Mouse (Mus musculus) A20 (cell line): ENCODE data around the gene Ddias.
A peak's percentile ranks its signal among the peaks of the same experiment; 100 is the strongest.
"Not testable (repeated sequence)": the region's sequence is repeated elsewhere in the genome, so short reads cannot be mapped to it uniquely, and the experiment has no call there.

Source experiments
- DNase-seq: peaks from one replicate; pipeline ENCODE4 v3.0.0-alpha.2; 2011; ENCODE audit warnings: low read depth, low spot score

Gene Ddias

GRCm38 (mm10) chr7:92874116-92874675 is at the start of gene Ddias, which contains the start of gene Prcp:
TSS of gene Ddias (minus strand) at chr7:92874247.
TSS of gene Prcp (plus strand) at chr7:92874470.
- peak; percentile 99 for DNase-seq

- no peak for DNase-seq
Observed at GRCm38 (mm10) chr7:92920857-92921172, 46.8 kb upstream of the Ddias start.

GRCm38 (mm10) chr7:92920172-92920856 is 46.3 kb upstream of the Ddias start:
- DNase-seq = no peak

GRCm38 (mm10) chr7:92904285-92904684 is 30.2 kb upstream of the Ddias start:
- not testable (repeated sequence) for DNase-seq

- peak; percentile 81 for DNase-seq
Observed at GRCm38 (mm10) chr7:92903360-92904038, 29.5 kb upstream of the Ddias start.

- DNase-seq = peak; percentile 36
Observed at GRCm38 (mm10) chr7:92897021-92897420, 23.0 kb upstream of the Ddias start.

GRCm38 (mm10) chr7:92896036-92896435 is 22.0 kb upstream of the Ddias start:
- DNase-seq = no peak

- peak; percentile 60 for DNase-seq
Observed at GRCm38 (mm10) chr7:92893478-92893877, 19.4 kb upstream of the Ddias start.

GRCm38 (mm10) chr7:92890618-92891230 is 16.7 kb upstream of the Ddias start:
- no peak for DNase-seq

- no peak for DNase-seq
Observed at GRCm38 (mm10) chr7:92890211-92890610, 16.2 kb upstream of the Ddias start.

- no peak for DNase-seq
Observed at GRCm38 (mm10) chr7:92887230-92887629, 13.2 kb upstream of the Ddias start.

GRCm38 (mm10) chr7:92886801-92887200 is 12.8 kb upstream of the Ddias start:
- no peak for DNase-seq

GRCm38 (mm10) chr7:92884998-92885660 is 11.1 kb upstream of the Ddias start:
- DNase-seq = no peak

- no peak for DNase-seq
Observed at GRCm38 (mm10) chr7:92883850-92884716, 10.0 kb upstream of the Ddias start.

GRCm38 (mm10) chr7:92878575-92879285 is 4.7 kb upstream of the Ddias start:
- peak; percentile 96 for DNase-seq

GRCm38 (mm10) chr7:92876538-92876937 is 2.5 kb upstream of the Ddias start:
- peak; percentile 83 for DNase-seq

- peak; percentile 81 for DNase-seq
Observed at GRCm38 (mm10) chr7:92876066-92876465, 2.0 kb upstream of the Ddias start.

- peak; percentile 100 for DNase-seq
Observed at GRCm38 (mm10) chr7:92874761-92875408, 838 bp upstream of the Ddias start.

GRCm38 (mm10) chr7:92871596-92871995 is 2.5 kb downstream of the Ddias start:
- no peak for DNase-seq

GRCm38 (mm10) chr7:92870161-92870560 is 3.9 kb downstream of the Ddias start:
- DNase-seq = peak; percentile 67
